Mouse (Mus musculus) limb, embryonic 11.5 days (tissue): ENCODE measurements at regions not wholly inside any gene's neighbourhood (a gene's known extent, or its start where the extent isn't known, plus 50 kb on each side); places are given as distances from the start of the nearest gene placed in this dataset.

ENCODE experiments used
- ATAC-seq: fragments of 200-750 bp; cut with Nextera tagmentation; 2 replicates; pipeline ENCODE4 v1.8.0; 2017; ENCODE audit warnings: low read depth; ENCODE audit not compliant: insufficient number of reproducible peaks, low FRiP score, low TSS enrichment
- DNase-seq: peaks from one replicate; pipeline ENCODE4 v3.0.0-alpha.2; 2015; ENCODE audit warnings: low spot score
- H3K27ac ChIP-seq: fragments of 300-500 bp; sonication (generic); replicated peaks from 2 replicates; pipeline ENCODE4 v1.5.1; 2014; ENCODE audit warnings: low read depth, mild to moderate bottlenecking, low read length
- H3K27me3 ChIP-seq: fragments of 300-500 bp; sonication (generic); 2 replicates; pipeline ENCODE4 v1.6.1; 2014; ENCODE audit warnings: mild to moderate bottlenecking, low read length, mixed read lengths; ENCODE audit not compliant: control insufficient read depth, insufficient read depth
- H3K36me3 ChIP-seq: fragments of 300-500 bp; sonication (generic); 2 replicates; pipeline ENCODE4 v1.6.1; 2014; ENCODE audit warnings: mild to moderate bottlenecking, low read length, moderate library complexity, mixed read lengths; ENCODE audit not compliant: control insufficient read depth, insufficient read depth
- H3K4me1 ChIP-seq: fragments of 300-500 bp; sonication (generic); 2 replicates; pipeline ENCODE4 v1.6.1; 2014; ENCODE audit warnings: low read length, mixed read lengths; ENCODE audit not compliant: control insufficient read depth, insufficient read depth
- H3K4me2 ChIP-seq: fragments of 300-500 bp; sonication (generic); 2 replicates; pipeline ENCODE4 v1.6.1; 2014; ENCODE audit warnings: low read depth, mild to moderate bottlenecking, moderate library complexity; ENCODE audit not compliant: severe bottlenecking
- H3K4me3 ChIP-seq: fragments of 300-500 bp; sonication (generic); 2 replicates; pipeline ENCODE4 v1.5.1; 2014; ENCODE audit warnings: low read depth, low read length
- H3K9ac ChIP-seq: fragments of 300-500 bp; sonication (generic); 2 replicates; pipeline ENCODE4 v1.6.1; 2014; ENCODE audit warnings: mild to moderate bottlenecking, low read length
- H3K9me3 ChIP-seq: fragments of 300-500 bp; sonication (generic); 2 replicates; pipeline ENCODE4 v1.6.1; 2016; ENCODE audit warnings: low read length; ENCODE audit not compliant: control insufficient read depth
- WGBS: fragments of 180-500 bp; shearing (Covaris S2); extraction: QIAGEN DNeasy Blood & Tissue Kit; methylation state at CpG from one replicate; pipeline ENCODE4 v1.1.7; 2014; 5-methylcytosine and 5-hydroxymethylcytosine counted together

- ATAC-seq = no peak
- Histone ChIP-seq H3K4me1 (no peaks in the 10 kb centered on the region), H3K27me3 (no peaks in the 10 kb centered on the region), H3K4me2 (no peak overlapping the region), H3K9ac (no peak overlapping the region), H3K9me3 (no peaks in the 10 kb centered on the region), H3K4me3 (no peak overlapping the region), H3K27ac (no peak overlapping the region), H3K36me3 (no peaks in the 10 kb centered on the region)
- DNase-seq = no peak
- 90% methylated on average over 2 of the region's 2 CpGs for WGBS
Measured at GRCm38 (mm10) chr15:49335523-49336040, 4549.1 kb upstream of the Gm7489 start.

DNA sequence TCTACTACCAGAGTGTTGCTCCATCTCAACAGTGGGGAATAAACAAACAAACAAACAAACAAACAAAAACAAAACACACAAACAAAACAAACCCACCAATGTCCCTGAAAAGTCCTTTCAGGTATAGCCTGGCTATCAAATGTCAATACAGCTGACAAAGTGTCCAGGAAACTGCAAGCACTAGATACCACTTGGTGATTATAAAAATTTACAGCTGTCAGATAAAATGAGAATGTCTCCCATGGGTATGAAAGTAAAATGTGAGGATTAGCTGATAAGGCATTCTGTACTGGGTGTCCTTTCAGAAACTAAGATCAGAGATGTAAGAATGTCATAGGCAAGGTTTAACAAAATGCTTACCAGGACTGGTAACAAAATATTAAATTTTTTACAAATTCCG is 4537.7 kb upstream of the Gm7489 start:
- Histone ChIP-seq H3K36me3 (no peaks in the 10 kb centered on the region), H3K27me3 (no peaks in the 10 kb centered on the region), H3K4me3 (no peak overlapping the region), H3K4me2 (no peak overlapping the region), H3K4me1 (no peaks in the 10 kb centered on the region), H3K9me3 (no peaks in the 10 kb centered on the region), H3K9ac (no peak overlapping the region), H3K27ac (no peak overlapping the region)
- ATAC-seq (no peak), DNase-seq (no peak)
- WGBS = 88% methylated on average over 1 of the region's 1 CpGs

- no peak overlapping the region for H3K27ac ChIP-seq
- no peaks in the 10 kb centered on the region for H3K4me1 ChIP-seq
- no peak for DNase-seq
- H3K4me2 ChIP-seq = no peak overlapping the region
- no peak overlapping the region for H3K4me3 ChIP-seq
- WGBS = 77% methylated on average over 2 of the region's 2 CpGs
- H3K9me3 ChIP-seq = no peaks in the 10 kb centered on the region
- no peak for ATAC-seq
- H3K9ac ChIP-seq = no peak overlapping the region
- H3K27me3 ChIP-seq = no peaks in the 10 kb centered on the region
- H3K36me3 ChIP-seq = no peaks in the 10 kb centered on the region
Measured at GRCm38 (mm10) chr15:49356107-49356506, 4528.6 kb upstream of the Gm7489 start.

GRCm38 (mm10) chr15:49395966-49396365 is 4488.7 kb upstream of the Gm7489 start:
- Histone ChIP-seq H3K27ac (no peak overlapping the region), H3K36me3 (no peaks in the 10 kb centered on the region), H3K4me3 (no peak overlapping the region), H3K9me3 (no peaks in the 10 kb centered on the region), H3K9ac (no peak overlapping the region), H3K4me2 (no peak overlapping the region), H3K4me1 (no peaks in the 10 kb centered on the region), H3K27me3 (no peaks in the 10 kb centered on the region)
- 47% methylated on average over 1 of the region's 1 CpGs for WGBS
- no peak for DNase-seq
- no peak for ATAC-seq

DNA sequence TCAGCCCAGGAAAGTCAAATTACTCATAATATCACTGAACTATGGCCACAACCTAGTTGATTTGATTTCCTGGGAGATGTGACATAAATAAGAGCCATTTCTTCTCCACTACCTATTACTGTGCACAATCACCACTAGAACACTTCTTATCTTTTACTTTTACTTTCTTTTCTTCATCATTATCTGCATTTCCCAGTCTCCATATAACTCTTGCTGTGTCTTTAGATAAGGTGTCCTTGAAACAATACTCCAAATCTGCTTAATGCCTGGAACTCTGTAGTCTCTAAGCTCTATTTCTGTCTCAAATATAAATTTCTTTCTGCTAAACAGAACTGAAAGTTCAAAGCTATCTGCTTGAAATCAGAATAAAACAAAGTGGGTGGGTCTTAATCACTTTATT is 4471.0 kb upstream of the Gm7489 start:
- no peak for ATAC-seq
- H3K27ac ChIP-seq = no peak overlapping the region
- H3K4me2 ChIP-seq = no peak overlapping the region

DNA sequence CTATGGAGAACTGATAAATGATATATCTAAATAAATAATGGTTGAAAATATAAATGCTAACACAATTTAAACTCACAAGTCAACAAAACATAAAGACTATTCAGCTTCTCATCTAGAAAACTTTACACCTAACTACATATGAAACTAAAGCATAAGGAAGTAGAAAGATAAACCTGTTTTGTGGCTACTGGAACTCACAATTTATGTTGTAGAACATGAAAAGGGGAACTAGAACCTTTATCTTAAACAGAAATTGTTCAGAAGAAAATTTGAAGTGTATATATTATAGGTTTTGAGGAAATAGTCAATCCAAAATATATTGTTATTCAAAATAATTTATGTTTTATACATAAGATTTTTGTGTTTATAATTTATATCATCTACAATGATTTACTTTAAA is 4433.4 kb upstream of the Gm7489 start:
- no peak for DNase-seq
- Histone ChIP-seq H3K4me2 (no peak overlapping the region), H3K9ac (no peak overlapping the region)

More for the DNA sequence above, 4471.0 kb upstream of the Gm7489 start:
- Histone ChIP-seq H3K9me3 (no peaks in the 10 kb centered on the region), H3K36me3 (no peaks in the 10 kb centered on the region), H3K4me1 (no peaks in the 10 kb centered on the region), H3K9ac (no peak overlapping the region), H3K27me3 (no peaks in the 10 kb centered on the region), H3K4me3 (no peak overlapping the region)
- no peak for DNase-seq

DNA sequence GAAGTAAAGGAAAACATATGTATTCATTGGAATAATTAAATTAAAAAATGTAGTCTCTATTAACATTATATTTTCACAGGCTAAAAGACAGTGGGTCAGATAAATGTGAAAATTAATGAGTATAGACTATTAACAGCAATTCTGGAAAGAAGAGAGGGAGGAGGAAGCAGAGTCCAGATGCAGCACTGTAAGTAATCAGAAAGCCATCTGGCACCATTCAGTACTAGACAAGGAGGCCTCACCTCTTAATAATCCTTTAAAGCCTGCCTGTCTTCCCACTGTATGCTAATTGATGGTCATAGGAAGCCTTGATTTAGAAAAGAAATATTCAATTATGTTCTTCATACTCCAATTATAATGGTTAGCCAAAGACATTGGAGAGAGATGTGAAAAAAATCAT is 4400.1 kb upstream of the Gm7489 start:
- Histone ChIP-seq H3K9ac (no peak overlapping the region), H3K4me3 (no peak overlapping the region), H3K4me2 (no peak overlapping the region), H3K27ac (no peak overlapping the region), H3K36me3 (no peaks in the 10 kb centered on the region), H3K4me1 (no peaks in the 10 kb centered on the region), H3K9me3 (no peaks in the 10 kb centered on the region), H3K27me3 (no peaks in the 10 kb centered on the region)
- no peak for DNase-seq
- ATAC-seq = no peak

More for the DNA sequence above, 4433.4 kb upstream of the Gm7489 start:
- H3K9me3 ChIP-seq = no peaks in the 10 kb centered on the region
- ATAC-seq = no peak
- H3K27ac ChIP-seq = no peak overlapping the region
- no peaks in the 10 kb centered on the region for H3K4me1 ChIP-seq
- no peaks in the 10 kb centered on the region for H3K27me3 ChIP-seq
- no peak overlapping the region for H3K4me3 ChIP-seq
- no peaks in the 10 kb centered on the region for H3K36me3 ChIP-seq

GRCm38 (mm10) chr15:49492836-49493235 is 4391.9 kb upstream of the Gm7489 start:
- H3K36me3 ChIP-seq = no peaks in the 10 kb centered on the region
- no peak overlapping the region for H3K4me3 ChIP-seq
- H3K27ac ChIP-seq = no peak overlapping the region
- ATAC-seq (no peak), DNase-seq (peak; percentile 30)
- 46% methylated on average over 2 of the region's 2 CpGs for WGBS
- no peaks in the 10 kb centered on the region for H3K27me3 ChIP-seq
- H3K4me2 ChIP-seq = no peak overlapping the region
- H3K9me3 ChIP-seq = no peaks in the 10 kb centered on the region
- no peaks in the 10 kb centered on the region for H3K4me1 ChIP-seq
- no peak overlapping the region for H3K9ac ChIP-seq

DNA sequence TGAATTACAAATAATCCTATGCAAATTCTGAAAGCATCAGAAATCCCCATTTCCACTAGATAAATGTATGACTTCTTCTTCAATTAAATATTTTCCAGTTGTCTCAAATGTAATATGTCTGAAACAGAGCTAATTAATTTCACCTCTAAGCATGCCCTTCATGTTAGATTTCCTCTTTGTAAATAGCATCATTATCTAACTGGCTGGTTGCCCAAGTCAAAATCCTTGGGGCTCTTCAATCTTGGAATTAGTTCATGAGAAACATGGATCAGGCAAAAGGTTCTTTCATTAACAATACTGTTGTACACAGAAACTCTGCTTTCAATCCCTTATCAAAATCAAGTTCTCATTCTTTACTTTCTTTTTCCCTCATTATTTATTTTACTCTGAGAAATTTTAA is 4382.9 kb upstream of the Gm7489 start:
- Histone ChIP-seq H3K4me3 (no peak overlapping the region), H3K27me3 (no peaks in the 10 kb centered on the region), H3K27ac (no peak overlapping the region), H3K9ac (no peak overlapping the region), H3K9me3 (no peaks in the 10 kb centered on the region), H3K4me1 (no peaks in the 10 kb centered on the region), H3K36me3 (no peaks in the 10 kb centered on the region), H3K4me2 (no peak overlapping the region)
- DNase-seq (no peak), ATAC-seq (no peak)
